Mouse (Mus musculus): ENCODE data around the gene Mucl3. TPM values are rescaled to one million over a fixed set of nuclear protein-coding genes. Genes with fewer than 3 reads are reported as not detected.

Mucl3 gene
- polyA plus RNA-seq (2015; fragmentation: Nextera tagmentation; extraction: Ambion mirVana), result 0.39 and 0.44 TPM in 2 replicates

DNA sequence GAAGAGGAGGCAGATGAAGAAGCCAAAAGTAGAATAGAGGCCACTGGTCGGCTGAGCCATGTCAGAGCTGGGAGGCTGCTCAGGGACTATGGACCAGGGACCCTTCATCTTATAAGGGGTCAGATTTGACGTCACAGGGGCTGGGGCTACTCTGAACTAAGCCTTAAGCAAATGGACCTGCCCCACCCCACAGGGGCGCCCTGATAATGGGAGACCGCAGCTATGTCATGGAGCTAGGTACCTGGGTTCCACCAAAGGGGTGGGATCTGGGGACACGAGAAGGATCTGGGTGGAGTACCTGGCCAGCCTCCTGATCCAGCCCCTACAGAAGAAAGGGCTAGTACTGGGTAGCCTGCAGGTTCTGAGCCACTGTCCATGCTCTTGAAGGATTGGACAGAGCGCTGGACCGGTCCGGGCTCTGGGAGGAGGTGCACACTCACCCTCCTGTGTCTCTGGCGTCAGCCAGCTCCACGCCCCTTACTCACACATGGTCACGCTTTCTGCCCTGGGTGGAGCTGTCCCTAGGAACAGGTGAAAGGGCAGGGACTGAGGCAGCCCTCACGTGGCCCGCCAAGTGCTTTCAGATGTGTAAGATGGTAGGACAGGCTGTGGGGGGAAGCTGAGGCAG, at the start of gene Mucl3:
Gene Mucl3 (minus strand): TSS at position 87 of the 628 bp plus-strand sequence.
- Histone ChIP-seq H3K27me3 (replicated peaks) (no peaks in the 10 kb centered on the region), H3K27ac (no peak within 1 kb of the TSS), H3K36me3 (no peaks in the 10 kb centered on the region), H3K9me3 (no peaks in the 10 kb centered on the region), H3K4me2 (replicated peaks) (no peak within 1 kb of the TSS; the same call in 1 of the 2 replicates), H3K9ac (no peak within 1 kb of the TSS), H3K4me3 (replicated peaks) (no peak within 1 kb of the TSS), H3K4me1 (replicated peaks) (0 out of 2 replicates have a peak, but pooled peaks cover 5% of the 10 kb centered on the region)
- peak; percentile 42; the same call in 1 of the 2 replicates for ATAC-seq
- 62% methylated on average over 13 of the region's 13 CpGs for WGBS

GRCm38 (mm10) chr17:35692368-35692767, 48.9 kb upstream of the Mucl3 start:
- H3K9me3 ChIP-seq, result no peaks in the 10 kb centered on the region
- peaks cover 7% of the 10 kb centered on the region for H3K4me1 ChIP-seq (replicated peaks)
- ATAC-seq, result no peak
- H3K4me2 ChIP-seq (replicated peaks), result no peak overlapping the region
- peaks cover 59% of the 10 kb centered on the region for H3K36me3 ChIP-seq
- no peak overlapping the region for H3K4me3 ChIP-seq (replicated peaks)
- 80% methylated on average over 4 of the region's 4 CpGs for WGBS
- H3K27ac ChIP-seq, result no peak overlapping the region
- H3K27me3 ChIP-seq (replicated peaks), result no peaks in the 10 kb centered on the region
- no peak overlapping the region for H3K9ac ChIP-seq

GRCm38 (mm10) chr17:35691811-35692210, 48.3 kb upstream of the Mucl3 start:
- Histone ChIP-seq H3K9ac (no peak overlapping the region), H3K4me3 (replicated peaks) (no peak overlapping the region), H3K27me3 (replicated peaks) (no peaks in the 10 kb centered on the region), H3K4me1 (replicated peaks) (peaks cover 2% of the 10 kb centered on the region; the same call in 1 of the 2 replicates), H3K4me2 (replicated peaks) (no peak overlapping the region), H3K36me3 (peaks cover 64% of the 10 kb centered on the region), H3K9me3 (no peaks in the 10 kb centered on the region), H3K27ac (no peak overlapping the region)
- 79% methylated on average over 4 of the region's 4 CpGs for WGBS
- ATAC-seq, result no peak

DNA sequence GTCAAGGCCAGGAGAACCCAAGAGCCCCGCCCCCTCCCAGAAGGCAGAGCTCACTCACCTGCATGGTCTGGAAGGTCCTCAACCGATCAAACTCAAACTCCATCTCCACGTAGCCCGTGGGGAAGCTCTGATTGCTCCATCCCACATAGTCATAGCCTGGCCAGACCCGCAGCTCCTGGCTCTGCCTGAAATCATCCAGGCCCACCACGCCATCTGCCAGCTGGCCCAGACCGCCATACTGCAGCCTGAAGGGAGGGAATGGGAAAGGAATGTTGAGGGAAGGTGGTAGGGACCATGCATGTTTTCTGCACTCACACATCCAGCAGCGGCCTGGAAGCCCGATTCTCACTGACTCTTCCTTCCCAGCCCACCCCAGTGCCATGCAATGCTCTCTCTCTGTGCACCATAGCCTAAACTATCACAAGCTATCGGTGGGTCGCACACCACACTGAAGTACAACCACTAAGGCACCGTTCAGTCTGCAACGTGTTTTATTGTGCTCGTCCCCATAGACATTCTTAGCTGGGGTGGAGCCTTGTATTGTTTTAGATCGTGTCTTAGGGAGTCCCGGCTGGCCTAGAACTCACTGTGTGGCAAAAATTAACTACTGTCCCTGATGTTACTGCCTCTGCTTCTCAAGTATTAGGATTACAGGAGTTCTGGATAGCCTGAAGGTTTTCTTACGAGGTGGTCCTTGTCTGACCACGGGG, 46.6 kb upstream of the Mucl3 start:
- no peak overlapping the region for H3K27ac ChIP-seq
- peaks cover 74% of the 10 kb centered on the region for H3K36me3 ChIP-seq
- H3K4me1 ChIP-seq (replicated peaks), result no peaks in the 10 kb centered on the region
- H3K9ac ChIP-seq, result no peak overlapping the region
- H3K4me3 ChIP-seq (replicated peaks), result no peak overlapping the region
- no peaks in the 10 kb centered on the region for H3K27me3 ChIP-seq (replicated peaks)
- no peaks in the 10 kb centered on the region for H3K9me3 ChIP-seq
- 87% methylated on average over 18 of the region's 18 CpGs for WGBS
- no peak for ATAC-seq
- no peak overlapping the region for H3K4me2 ChIP-seq (replicated peaks)

DNA sequence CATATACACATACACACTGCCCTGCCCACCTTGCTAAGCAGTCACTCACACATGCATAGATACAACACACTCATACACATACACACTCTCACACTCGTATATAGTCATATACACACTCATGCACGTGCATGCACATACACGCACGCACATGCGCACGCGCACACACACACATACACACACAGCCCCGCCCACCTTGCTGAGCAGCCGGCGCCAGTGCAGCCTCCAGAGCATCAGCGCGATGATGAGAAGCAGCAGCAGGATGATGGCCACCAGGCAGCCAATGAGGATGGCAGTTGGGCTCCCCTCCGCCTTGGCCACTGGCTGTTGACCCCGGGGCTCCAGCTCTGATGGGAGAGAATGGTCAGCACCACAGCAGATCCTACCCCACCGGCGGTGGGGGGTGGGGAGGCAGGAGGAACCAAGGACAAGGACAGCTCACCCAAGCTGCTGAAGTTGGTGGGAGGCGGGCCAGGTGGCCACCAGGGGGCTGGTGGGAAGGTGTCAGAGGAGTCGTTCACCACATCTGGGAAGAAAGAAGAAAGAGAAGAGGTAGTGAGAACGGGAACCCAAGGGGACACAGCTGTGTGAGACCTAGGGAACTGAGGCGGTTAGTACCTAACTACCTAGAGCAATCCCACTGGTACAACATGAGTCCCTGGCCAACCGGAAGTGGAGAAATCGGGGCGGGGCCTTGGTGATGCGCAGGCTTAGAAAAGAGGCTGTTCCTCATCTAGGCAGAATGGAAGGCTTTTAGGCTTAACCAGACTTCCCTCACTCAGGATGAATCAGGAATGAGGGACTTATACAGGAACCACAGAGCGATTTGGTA, 45.1 kb upstream of the Mucl3 start:
- WGBS, result 85% methylated on average over 25 of the region's 25 CpGs
- no peak overlapping the region for H3K4me2 ChIP-seq (replicated peaks)
- no peaks in the 10 kb centered on the region for H3K27me3 ChIP-seq (replicated peaks)
- no peak overlapping the region for H3K9ac ChIP-seq
- no peaks in the 10 kb centered on the region for H3K4me1 ChIP-seq (replicated peaks)
- no peaks in the 10 kb centered on the region for H3K9me3 ChIP-seq
- ATAC-seq, result no peak
- no peak overlapping the region for H3K27ac ChIP-seq
- peaks cover 79% of the 10 kb centered on the region for H3K36me3 ChIP-seq
- no peak overlapping the region for H3K4me3 ChIP-seq (replicated peaks)

- Histone ChIP-seq H3K4me2 (replicated peaks) (no peak overlapping the region), H3K4me1 (replicated peaks) (no peaks in the 10 kb centered on the region), H3K27me3 (replicated peaks) (no peaks in the 10 kb centered on the region), H3K9me3 (no peaks in the 10 kb centered on the region), H3K27ac (no peak overlapping the region), H3K4me3 (replicated peaks) (no peak overlapping the region), H3K36me3 (peaks cover 64% of the 10 kb centered on the region), H3K9ac (no peak overlapping the region)
- WGBS, result 73% methylated on average over 9 of the region's 9 CpGs
- no peak for ATAC-seq
Observed at GRCm38 (mm10) chr17:35685061-35685460, 41.6 kb upstream of the Mucl3 start.

DNA sequence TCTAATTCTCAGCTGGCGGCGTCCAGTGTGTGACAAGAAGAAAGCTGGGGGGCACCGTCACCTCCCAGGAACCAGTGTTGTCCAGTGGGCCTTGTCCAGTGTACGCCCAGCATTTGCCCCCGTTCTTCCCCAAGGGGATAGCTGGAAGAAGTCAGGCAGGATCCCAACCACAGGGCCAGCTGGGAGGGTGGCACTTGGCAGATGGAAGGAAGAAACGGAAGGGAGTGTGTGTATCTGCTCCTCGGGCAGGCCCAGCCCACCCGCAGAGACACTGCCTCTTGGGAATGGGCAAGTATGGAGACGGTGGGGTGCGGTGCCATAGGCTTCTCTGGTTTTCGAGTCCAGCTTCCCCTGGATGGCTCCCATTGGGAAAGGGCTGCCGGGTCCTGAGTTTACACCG, 38.5 kb upstream of the Mucl3 start:
- H3K4me2 ChIP-seq (replicated peaks), result no peak overlapping the region
- peaks cover 43% of the 10 kb centered on the region for H3K36me3 ChIP-seq
- H3K9ac ChIP-seq, result no peak overlapping the region
- ATAC-seq, result no peak
- H3K4me1 ChIP-seq (replicated peaks), result no peaks in the 10 kb centered on the region
- no peaks in the 10 kb centered on the region for H3K27me3 ChIP-seq (replicated peaks)
- WGBS, result 86% methylated on average over 13 of the region's 13 CpGs
- H3K9me3 ChIP-seq, result no peaks in the 10 kb centered on the region
- H3K27ac ChIP-seq, result no peak overlapping the region
- H3K4me3 ChIP-seq (replicated peaks), result no peak overlapping the region

DNA sequence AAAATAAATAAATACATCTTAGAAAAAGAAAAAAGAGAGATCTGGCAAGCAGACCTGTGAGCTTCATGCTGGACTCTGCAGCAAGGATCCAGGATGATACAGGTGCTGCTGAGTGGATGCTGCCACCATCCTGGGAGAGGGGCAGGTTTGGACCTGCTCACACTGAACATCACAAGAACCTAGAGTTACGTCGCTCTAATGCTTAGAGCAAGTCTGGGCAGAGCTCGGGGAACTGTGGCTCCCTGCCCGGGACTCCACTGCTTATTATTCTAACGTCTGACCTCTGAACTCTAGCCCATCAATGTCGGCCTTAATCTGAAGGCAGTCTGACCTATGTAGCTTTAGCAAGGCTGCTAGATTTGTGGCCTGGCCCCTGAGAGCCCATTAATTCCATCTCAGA, 37.1 kb upstream of the Mucl3 start:
- ATAC-seq, result no peak
- H3K36me3 ChIP-seq, result peaks cover 29% of the 10 kb centered on the region
- WGBS, result 36% methylated on average over 6 of the region's 6 CpGs

GRCm38 (mm10) chr17:35673416-35674035, 30.0 kb upstream of the Mucl3 start, which contains the start of gene Gtf2h4:
Gene Gtf2h4 (minus strand): TSS chr17:35673739.
- Histone ChIP-seq H3K4me2 (replicated peaks) (peak within 1 kb of the TSS; percentile 83), H3K4me3 (replicated peaks) (peak within 1 kb of the TSS; percentile 71), H3K9me3 (no peaks in the 10 kb centered on the region), H3K4me1 (replicated peaks) (peaks cover 5% of the 10 kb centered on the region), H3K27me3 (replicated peaks) (no peaks in the 10 kb centered on the region), H3K9ac (peak within 1 kb of the TSS; percentile 94), H3K27ac (no peak within 1 kb of the TSS), H3K36me3 (peaks cover 4% of the 10 kb centered on the region; the same call in 1 of the 2 replicates)
- peak; percentile 99 for ATAC-seq
- under 1% methylated on average over 23 of the region's 23 CpGs for WGBS

More for the DNA sequence above, 37.1 kb upstream of the Mucl3 start:
- no peak overlapping the region for H3K4me2 ChIP-seq (replicated peaks)
- no peak overlapping the region for H3K9ac ChIP-seq
- H3K27ac ChIP-seq, result no peak overlapping the region
- H3K4me1 ChIP-seq (replicated peaks), result no peaks in the 10 kb centered on the region
- H3K9me3 ChIP-seq, result no peaks in the 10 kb centered on the region
- no peak overlapping the region for H3K4me3 ChIP-seq (replicated peaks)
- H3K27me3 ChIP-seq (replicated peaks), result no peaks in the 10 kb centered on the region

- Histone ChIP-seq H3K4me2 (replicated peaks) (peak overlapping the region; percentile 83; the same call in 1 of the 2 replicates), H3K9ac (no peak overlapping the region), H3K27me3 (replicated peaks) (no peaks in the 10 kb centered on the region), H3K9me3 (no peaks in the 10 kb centered on the region), H3K4me3 (replicated peaks) (peak overlapping the region; percentile 71; the same call in 1 of the 2 replicates), H3K27ac (no peak overlapping the region), H3K36me3 (peaks cover 4% of the 10 kb centered on the region; the same call in 1 of the 2 replicates), H3K4me1 (replicated peaks) (peaks cover 8% of the 10 kb centered on the region)
- 83% methylated on average over 6 of the region's 6 CpGs for whole genome bisulfite sequencing
- ATAC-seq, result no peak
Observed at GRCm38 (mm10) chr17:35672527-35672926, 29.0 kb upstream of the Mucl3 start.

- WGBS, result 89% methylated on average over 6 of the region's 6 CpGs
- no peak overlapping the region for H3K27ac ChIP-seq
Observed at GRCm38 (mm10) chr17:35671846-35672245, 28.4 kb upstream of the Mucl3 start.

More at GRCm38 (mm10) chr17:35671846-35672245, 28.4 kb upstream of the Mucl3 start:
- Histone ChIP-seq H3K4me1 (replicated peaks) (peaks cover 8% of the 10 kb centered on the region), H3K9me3 (no peaks in the 10 kb centered on the region), H3K36me3 (peaks cover 4% of the 10 kb centered on the region; the same call in 1 of the 2 replicates), H3K4me3 (replicated peaks) (no peak overlapping the region), H3K27me3 (replicated peaks) (no peaks in the 10 kb centered on the region), H3K9ac (no peak overlapping the region), H3K4me2 (replicated peaks) (no peak overlapping the region)
- no peak for ATAC-seq
